Mouse (Mus musculus) CH12.LX (cell line): ENCODE data around the gene Ttll6. TPM values are rescaled to one million over a fixed set of nuclear protein-coding genes. Genes with fewer than 3 reads are reported as not detected.
A peak's percentile ranks its signal among the peaks of the same experiment; 100 is the strongest.

ENCODE experiments used
- DNase-seq: peaks from one replicate; pipeline ENCODE4 v3.0.0-alpha.2; 2013; ENCODE audit errors: extremely low read depth
- H3K27ac ChIP-seq: 2 replicates; pipeline ENCODE4 v1.5.1; 2012; ENCODE audit warnings: low read depth, mild to moderate bottlenecking, control low read depth, moderate library complexity; ENCODE audit not compliant: insufficient read depth
- H3K27me3 ChIP-seq: replicated peaks from 2 replicates; pipeline ENCODE3; 2012; ENCODE audit warnings: inconsistent platforms
- H3K36me3 ChIP-seq, 2 experiments: replicated peaks in 1 of 2; 2 replicates each; pipeline versions ENCODE3 to v1.6.1; 2012; ENCODE audit warnings: inconsistent platforms in 1 of 2, low read length in 1 of 2, mild to moderate bottlenecking in 1 of 2, mixed read lengths in 1 of 2, moderate library complexity in 1 of 2; ENCODE audit not compliant: control insufficient read depth in 1 of 2, insufficient read depth in 1 of 2
- H3K4me1 ChIP-seq, 2 experiments: 2 replicates each; pipeline ENCODE4 v1.6.1; 2012; ENCODE audit warnings: inconsistent platforms in 1 of 2, moderate library complexity in 1 of 2; ENCODE audit not compliant: insufficient read depth in 2 of 2, control insufficient read depth in 1 of 2
- H3K4me2 ChIP-seq: 2 replicates; pipeline ENCODE4 v1.6.1; 2012; ENCODE audit warnings: low read depth, mild to moderate bottlenecking, control low read depth; ENCODE audit not compliant: poor library complexity, insufficient read depth, severe bottlenecking
- H3K4me3 ChIP-seq, 3 experiments: fragments of 150-350 bp in 1 of 3; sonication (generic) in 1 of 3; replicated peaks in 1 of 3; 2 replicates each; pipeline versions ENCODE3 to v1.5.1; 2011 to 2012; ENCODE audit warnings: low read depth in 2 of 3, low read length in 2 of 3, mild to moderate bottlenecking in 2 of 3, moderate library complexity in 2 of 3, control low read depth in 1 of 3, improper control_type of control experiment in 1 of 3, inconsistent platforms in 1 of 3, mixed read lengths in 1 of 3; ENCODE audit not compliant: poor library complexity in 1 of 3
- H3K79me2 ChIP-seq: replicated peaks from 2 replicates; pipeline ENCODE4 v1.6.1; 2012; ENCODE audit warnings: mild to moderate bottlenecking, moderate library complexity; ENCODE audit not compliant: control insufficient read depth, poor library complexity, insufficient read depth, severe bottlenecking; ENCODE audit errors: extremely low read depth
- H3K9ac ChIP-seq: 2 replicates; pipeline ENCODE4 v1.6.1; 2012; ENCODE audit warnings: low read depth, mild to moderate bottlenecking, control low read depth, moderate library complexity; ENCODE audit not compliant: insufficient read depth
- H3K9me3 ChIP-seq: replicated peaks from 2 replicates; pipeline ENCODE3; 2012; ENCODE audit warnings: low read length, inconsistent platforms, mixed read lengths
- BHLHE40 ChIP-seq: IDR thresholded peaks from 2 replicates; pipeline ENCODE4 v1.6.1; 2011; ENCODE audit warnings: mild to moderate bottlenecking, low read depth, low read length, improper control_type of control experiment
- CHD1 ChIP-seq: IDR thresholded peaks from 2 replicates; pipeline ENCODE4 v1.6.1; 2012; ENCODE audit warnings: low read depth, low read length, improper control_type of control experiment, inconsistent platforms
- CHD2 ChIP-seq: IDR thresholded peaks from 2 replicates; pipeline ENCODE4 v1.6.1; 2011; ENCODE audit warnings: low read length, improper control_type of control experiment
- CTCF ChIP-seq, 2 experiments: IDR thresholded peaks in 1 of 2; conservative IDR thresholded peaks in 1 of 2; 2 replicates each; pipeline ENCODE4 v1.5.1; 2011 to 2012; ENCODE audit warnings: low read depth in 2 of 2, low read length in 2 of 2, improper control_type of control experiment in 1 of 2, inconsistent platforms in 1 of 2, mild to moderate bottlenecking in 1 of 2, moderate library complexity in 1 of 2
- E2F4 ChIP-seq: IDR thresholded peaks from 2 replicates; pipeline ENCODE4 v1.6.1; 2011; ENCODE audit warnings: low read depth, low read length, improper control_type of control experiment; ENCODE audit not compliant: insufficient replicate concordance
- ETS1 ChIP-seq: conservative IDR thresholded peaks from 2 replicates; pipeline ENCODE4 v1.6.1; 2012; ENCODE audit warnings: low read depth, mild to moderate bottlenecking, inconsistent platforms, low read length, improper control_type of control experiment, moderate library complexity
- GABPA ChIP-seq: IDR thresholded peaks from 2 replicates; pipeline ENCODE4 v1.6.1; 2012; ENCODE audit warnings: low read depth, low read length, improper control_type of control experiment, inconsistent platforms; ENCODE audit not compliant: insufficient replicate concordance
- IRF4 ChIP-seq: IDR thresholded peaks from 2 replicates; pipeline ENCODE4 v1.6.1; 2014; ENCODE audit warnings: low read depth, mild to moderate bottlenecking, inconsistent platforms, low read length, improper control_type of control experiment
- JUND ChIP-seq: conservative IDR thresholded peaks from 2 replicates; pipeline ENCODE4 v1.6.1; 2011; ENCODE audit warnings: low read depth, low read length, improper control_type of control experiment
- MAX ChIP-seq: IDR thresholded peaks from 2 replicates; pipeline ENCODE4 v1.6.1; 2011; ENCODE audit warnings: low read length, improper control_type of control experiment
- MYC ChIP-seq: IDR thresholded peaks from 2 replicates; pipeline ENCODE4 v1.6.1; 2011; ENCODE audit warnings: low read depth, mild to moderate bottlenecking, improper control_type of control experiment, low read length
- NELFE ChIP-seq: IDR thresholded peaks from 2 replicates; pipeline ENCODE4 v1.6.1; 2011; ENCODE audit warnings: low read depth, low read length, improper control_type of control experiment
- RAD21 ChIP-seq: IDR thresholded peaks from 2 replicates; pipeline ENCODE4 v1.6.1; 2011; ENCODE audit warnings: low read depth, mild to moderate bottlenecking, low read length, improper control_type of control experiment, moderate library complexity
- RCOR1 ChIP-seq: conservative IDR thresholded peaks from 2 replicates; pipeline ENCODE4 v1.6.1; 2012; ENCODE audit warnings: low read depth, mild to moderate bottlenecking, inconsistent platforms, low read length, improper control_type of control experiment
- TCF12 ChIP-seq: IDR thresholded peaks from 2 replicates; pipeline ENCODE4 v1.6.1; 2014; ENCODE audit warnings: low read depth, mild to moderate bottlenecking, inconsistent platforms, low read length, improper control_type of control experiment
- USF1 ChIP-seq: IDR thresholded peaks from 2 replicates; pipeline ENCODE4 v1.6.1; 2014; ENCODE audit warnings: low read depth, mild to moderate bottlenecking, inconsistent platforms, low read length, improper control_type of control experiment
- USF2 ChIP-seq: conservative IDR thresholded peaks from 2 replicates; pipeline ENCODE4 v1.6.1; 2011; ENCODE audit warnings: low read depth, low read length, improper control_type of control experiment
- ZC3H11A ChIP-seq: IDR thresholded peaks from 2 replicates; pipeline ENCODE4 v1.6.1; 2012; ENCODE audit warnings: low read depth, mild to moderate bottlenecking, inconsistent platforms, low read length, improper control_type of control experiment
- ZKSCAN1 ChIP-seq: IDR thresholded peaks from 2 replicates; pipeline ENCODE4 v1.6.1; 2012; ENCODE audit warnings: low read depth, inconsistent platforms, low read length, improper control_type of control experiment, borderline replicate concordance
- ZMIZ1 ChIP-seq: IDR thresholded peaks from 2 replicates; pipeline ENCODE4 v1.6.1; 2012; ENCODE audit warnings: low read depth, mild to moderate bottlenecking, inconsistent platforms, low read length, improper control_type of control experiment
- dilution Hi-C: fragments of 300-500 bp; cut with MboI; formaldehyde crosslinking; loops from 2 replicates; pipeline ENCODE4 v1.14.3; 2020; ENCODE audit warnings: low sequenced_read_pairs; ENCODE audit not compliant: extremely low pct_unique_long_range_greater_than_20kb, extremely low pct_ligation_motif_present
- in situ Hi-C: fragments of 300-500 bp; cut with MboI; formaldehyde crosslinking; loops from 3 replicates; pipeline ENCODE4 v1.14.3; 2019; ENCODE audit warnings: low sequenced_read_pairs, low pct_ligation_motif_present, low pct_unique_long_range_greater_than_20kb, mixed read lengths
- polyA plus RNA-seq: library from polyadenylated mRNA; unstranded; fragments of >175 nt; gene quantifications from 2 replicates; pipeline ENCODE4 v1.2.1, GENCODE M21; 2012; ENCODE audit warnings: low read depth; ENCODE audit not compliant: insufficient read length
- total RNA-seq, 2 experiments: library from RNA; depleted of rRNA; stranded (reverse); fragments of 300-350 nt in 1 of 2; fragments of >200 nt in 1 of 2; gene quantifications; 2 replicates each; pipeline ENCODE4 v1.2.3; 2012 to 2014

Gene Ttll6
- total and polyA plus RNA-seq, 3 experiments = 0.09 TPM; not detected in 2

GRCm38 (mm10) chr11:96140726-96141175 lies 7.2 kb downstream of the Ttll6 start:
- Histone ChIP-seq H3K27ac (no peak overlapping the region), H3K79me2 (no peaks in the 10 kb centered on the region), H3K4me2 (no peak overlapping the region), H3K27me3 (peaks cover 75% of the 10 kb centered on the region), H3K4me3 (no peak overlapping the region), H3K36me3 (no peaks in the 10 kb centered on the region), H3K4me1 (peaks cover 0 to 7% of the 10 kb centered on the region in 2 experiments; a peak in 2 of 4 replicates), H3K9me3 (no peaks in the 10 kb centered on the region), H3K9ac (no peak overlapping the region)
- DNase-seq = no peak
- in situ Hi-C loops (loop anchor here (5.0 kb wide), 1 partner anchor 92 kb away; no protein-coding TSS in a partner anchor), dilution Hi-C loops (no loop called here)
- TF ChIP-seq USF2 (peak; percentile 55), ZC3H11A (no peak), USF1 (peak; percentile 64)

GRCm38 (mm10) chr11:96143766-96144165 lies 10.2 kb downstream of the Ttll6 start:
- Histone ChIP-seq H3K4me1 (peaks cover 0 to 10% of the 10 kb centered on the region in 2 experiments; a peak in 2 of 4 replicates), H3K27me3 (peaks cover 74% of the 10 kb centered on the region), H3K9me3 (peaks cover 3% of the 10 kb centered on the region), H3K36me3 (no peaks in the 10 kb centered on the region), H3K27ac (no peak overlapping the region), H3K4me3 (no peak overlapping the region), H3K9ac (no peak overlapping the region), H3K79me2 (no peaks in the 10 kb centered on the region), H3K4me2 (no peak overlapping the region)
- in situ Hi-C loops (loop anchor here (5.0 kb wide), 1 partner anchor 89 kb away; no protein-coding TSS in a partner anchor), dilution Hi-C loops (no loop called here)
- TF ChIP-seq ZKSCAN1 (no peak), RCOR1 (no peak), CHD2 (no peak), BHLHE40 (no peak), ZC3H11A (no peak), MYC (no peak), CTCF (conservative IDR thresholded peaks at IDR 0.05 in 1 of 2, IDR thresholded peaks at IDR 0.05 in 1 of 2; ENCODE audit: low read depth in 2 of 2, low read length in 2 of 2) (no peak), MAX (no peak), JUND (no peak), IRF4 (no peak), E2F4 (no peak), RAD21 (no peak), USF1 (no peak), USF2 (no peak), NELFE (no peak), GABPA (no peak), ZMIZ1 (no peak), TCF12 (no peak), ETS1 (no peak), CHD1 (no peak)
- DNase-seq = no peak
